Mouse (Mus musculus) hindbrain, postnatal 0 days (tissue): ENCODE measurements around the gene Spesp1. TPM values are rescaled to one million over a fixed set of nuclear protein-coding genes. Genes with fewer than 3 reads are reported as not detected.
A peak's percentile ranks its signal among the peaks of the same experiment; 100 is the strongest.

ENCODE experiments used
- ATAC-seq: fragments of 200-750 bp; cut with Nextera tagmentation; 2 replicates; pipeline ENCODE4 v1.8.0; 2017; ENCODE audit warnings: mild to moderate bottlenecking, moderate TSS enrichment, moderate library complexity
- DNase-seq: peaks from one replicate; pipeline ENCODE4 v3.0.0-alpha.2; 2015; ENCODE audit warnings: low spot score
- H3K27ac ChIP-seq: fragments of 300-500 bp; sonication (generic); 2 replicates; pipeline ENCODE4 v1.5.1; 2014; ENCODE audit warnings: mild to moderate bottlenecking
- H3K27me3 ChIP-seq: fragments of 300-500 bp; sonication (generic); 2 replicates; pipeline ENCODE4 v1.6.1; 2014; ENCODE audit warnings: low read length, mixed read lengths; ENCODE audit not compliant: insufficient read depth
- H3K36me3 ChIP-seq: fragments of 300-500 bp; sonication (generic); 2 replicates; pipeline ENCODE4 v1.6.1; 2014; ENCODE audit warnings: low read length, mixed read lengths; ENCODE audit not compliant: insufficient read depth
- H3K4me1 ChIP-seq: fragments of 300-500 bp; sonication (generic); 2 replicates; pipeline ENCODE4 v1.6.1; 2014; ENCODE audit warnings: antibody characterized with exemption, low read length, mixed read lengths; ENCODE audit not compliant: insufficient read depth
- H3K4me2 ChIP-seq: fragments of 300-500 bp; sonication (generic); 2 replicates; pipeline ENCODE4 v1.6.1; 2014; ENCODE audit warnings: low read depth, mild to moderate bottlenecking, low read length, moderate library complexity, mixed read lengths
- H3K4me3 ChIP-seq: fragments of 300-500 bp; sonication (generic); 2 replicates; pipeline ENCODE4 v1.5.1; 2014; ENCODE audit warnings: low read length
- H3K9ac ChIP-seq: fragments of 300-500 bp; sonication (generic); replicated peaks from 2 replicates; pipeline ENCODE4 v1.6.1; 2014; ENCODE audit warnings: mild to moderate bottlenecking, low read length, moderate library complexity, mixed read lengths
- H3K9me3 ChIP-seq: fragments of 300-500 bp; sonication (generic); 2 replicates; pipeline ENCODE4 v1.6.1; 2016; ENCODE audit warnings: low read length, mixed read lengths
- CTCF ChIP-seq: IDR thresholded peaks from 2 replicates; pipeline ENCODE4 v1.5.1; 2016; ENCODE audit warnings: antibody characterized with exemption, control low read depth, low read depth
- WGBS: fragments of 180-500 bp; shearing (Covaris S2); extraction: QIAGEN DNeasy Blood & Tissue Kit; methylation state at CpG from one replicate; pipeline ENCODE4 v1.1.7; 2014; 5-methylcytosine and 5-hydroxymethylcytosine counted together
- polyA plus RNA-seq: library from polyadenylated mRNA; unstranded; fragments of >200 nt; fragmentation: Nextera tagmentation; extraction: Ambion mirVana; gene quantifications from 2 replicates; pipeline ENCODE4 v1.2.1, GENCODE M21; 2015
- total RNA-seq: library from RNA; depleted of rRNA; stranded (reverse); fragments of >200 nt; gene quantifications from 2 replicates; pipeline ENCODE4 v1.2.3, GENCODE M21; 2014; rRNA removed

Spesp1 gene
- not detected in 2 replicates for total RNA-seq
- not detected in 2 replicates for polyA plus RNA-seq

- DNase-seq (no peak), ATAC-seq (no peak)
- 87% methylated on average over 27 of the region's 27 CpGs for WGBS
Observed at GRCm38 (mm10) chr9:62281991-62282390, at the start of gene Spesp1. Gene Spesp1, minus strand, starts transcription at chr9:62282208.

GRCm38 (mm10) chr9:62325965-62326364 is 44.0 kb upstream of the Spesp1 start:
- ATAC-seq, result no peak
- peak; percentile 39 for TF ChIP-seq CTCF
- no peak overlapping the region for H3K9ac ChIP-seq
- no peak overlapping the region for H3K4me3 ChIP-seq
- no peak overlapping the region for H3K27ac ChIP-seq
- DNase-seq, result no peak
- 76% methylated on average over 3 of the region's 3 CpGs for WGBS
- no peaks in the 10 kb centered on the region for H3K36me3 ChIP-seq
- no peaks in the 10 kb centered on the region for H3K4me1 ChIP-seq
- no peak overlapping the region for H3K4me2 ChIP-seq
- H3K9me3 ChIP-seq, result no peaks in the 10 kb centered on the region; the same call in 1 of the 2 replicates
- H3K27me3 ChIP-seq, result no peaks in the 10 kb centered on the region

More at GRCm38 (mm10) chr9:62281991-62282390, at the start of gene Spesp1:
- Histone ChIP-seq H3K27me3 (no peaks in the 10 kb centered on the region; the same call in 1 of the 2 replicates), H3K4me3 (no peak within 1 kb of the TSS), H3K27ac (no peak within 1 kb of the TSS), H3K4me1 (no peaks in the 10 kb centered on the region), H3K4me2 (no peak within 1 kb of the TSS), H3K9ac (no peak within 1 kb of the TSS), H3K36me3 (no peaks in the 10 kb centered on the region), H3K9me3 (no peaks in the 10 kb centered on the region)
- TF ChIP-seq CTCF, result no peak

GRCm38 (mm10) chr9:62323816-62324215 is 41.8 kb upstream of the Spesp1 start:
- TF ChIP-seq CTCF, result no peak
- Histone ChIP-seq H3K27ac (no peak overlapping the region), H3K36me3 (no peaks in the 10 kb centered on the region), H3K4me1 (no peaks in the 10 kb centered on the region), H3K4me2 (no peak overlapping the region), H3K9me3 (no peaks in the 10 kb centered on the region), H3K4me3 (no peak overlapping the region), H3K27me3 (no peaks in the 10 kb centered on the region), H3K9ac (no peak overlapping the region)
- ATAC-seq (no peak), DNase-seq (no peak)
- WGBS, result 76% methylated on average over 1 of the region's 1 CpGs

- no peak overlapping the region for H3K4me2 ChIP-seq
- H3K9ac ChIP-seq, result no peak overlapping the region
- 80% methylated on average over 4 of the region's 4 CpGs for WGBS
- DNase-seq, result no peak
- H3K4me1 ChIP-seq, result no peaks in the 10 kb centered on the region
- no peaks in the 10 kb centered on the region for H3K36me3 ChIP-seq
- ATAC-seq, result no peak
- H3K27me3 ChIP-seq, result no peaks in the 10 kb centered on the region
- peak; percentile 44 for TF ChIP-seq CTCF
- H3K4me3 ChIP-seq, result no peak overlapping the region
- no peaks in the 10 kb centered on the region for H3K9me3 ChIP-seq
- no peak overlapping the region for H3K27ac ChIP-seq
Observed at GRCm38 (mm10) chr9:62318729-62319128, 36.7 kb upstream of the Spesp1 start.

GRCm38 (mm10) chr9:62315556-62315955 is 33.5 kb upstream of the Spesp1 start:
- 89% methylated on average over 6 of the region's 6 CpGs for WGBS
- no peak overlapping the region for H3K4me3 ChIP-seq
- no peaks in the 10 kb centered on the region for H3K27me3 ChIP-seq
- no peaks in the 10 kb centered on the region for H3K4me1 ChIP-seq
- H3K36me3 ChIP-seq, result no peaks in the 10 kb centered on the region
- no peak for TF ChIP-seq CTCF
- no peak for ATAC-seq
- DNase-seq, result no peak
- no peak overlapping the region for H3K9ac ChIP-seq
- no peaks in the 10 kb centered on the region for H3K9me3 ChIP-seq
- no peak overlapping the region for H3K27ac ChIP-seq
- no peak overlapping the region for H3K4me2 ChIP-seq

- Histone ChIP-seq H3K27me3 (no peaks in the 10 kb centered on the region), H3K27ac (no peak overlapping the region), H3K4me3 (no peak overlapping the region), H3K36me3 (no peaks in the 10 kb centered on the region), H3K4me2 (no peak overlapping the region), H3K4me1 (no peaks in the 10 kb centered on the region), H3K9ac (no peak overlapping the region), H3K9me3 (no peaks in the 10 kb centered on the region)
- DNase-seq (no peak), ATAC-seq (no peak)
- no peak for TF ChIP-seq CTCF
- WGBS, result 53% methylated on average over 1 of the region's 1 CpGs
Observed at GRCm38 (mm10) chr9:62296891-62297290, 14.9 kb upstream of the Spesp1 start.

GRCm38 (mm10) chr9:62295006-62295698 is 13.1 kb upstream of the Spesp1 start:
- Histone ChIP-seq H3K4me1 (no peaks in the 10 kb centered on the region), H3K36me3 (no peaks in the 10 kb centered on the region), H3K9ac (no peak overlapping the region), H3K27me3 (no peaks in the 10 kb centered on the region), H3K4me2 (no peak overlapping the region), H3K9me3 (no peaks in the 10 kb centered on the region), H3K4me3 (no peak overlapping the region), H3K27ac (no peak overlapping the region)
- ATAC-seq (0 out of 2 replicates have a peak, but pooled peaks have one; percentile 35), DNase-seq (peak; percentile 93)
- WGBS, result 24% methylated on average over 7 of the region's 7 CpGs
- peak; percentile 94 for TF ChIP-seq CTCF
